8 mouse cellular contexts compared by ENCODE assay signal in the genomic region with DNA sequence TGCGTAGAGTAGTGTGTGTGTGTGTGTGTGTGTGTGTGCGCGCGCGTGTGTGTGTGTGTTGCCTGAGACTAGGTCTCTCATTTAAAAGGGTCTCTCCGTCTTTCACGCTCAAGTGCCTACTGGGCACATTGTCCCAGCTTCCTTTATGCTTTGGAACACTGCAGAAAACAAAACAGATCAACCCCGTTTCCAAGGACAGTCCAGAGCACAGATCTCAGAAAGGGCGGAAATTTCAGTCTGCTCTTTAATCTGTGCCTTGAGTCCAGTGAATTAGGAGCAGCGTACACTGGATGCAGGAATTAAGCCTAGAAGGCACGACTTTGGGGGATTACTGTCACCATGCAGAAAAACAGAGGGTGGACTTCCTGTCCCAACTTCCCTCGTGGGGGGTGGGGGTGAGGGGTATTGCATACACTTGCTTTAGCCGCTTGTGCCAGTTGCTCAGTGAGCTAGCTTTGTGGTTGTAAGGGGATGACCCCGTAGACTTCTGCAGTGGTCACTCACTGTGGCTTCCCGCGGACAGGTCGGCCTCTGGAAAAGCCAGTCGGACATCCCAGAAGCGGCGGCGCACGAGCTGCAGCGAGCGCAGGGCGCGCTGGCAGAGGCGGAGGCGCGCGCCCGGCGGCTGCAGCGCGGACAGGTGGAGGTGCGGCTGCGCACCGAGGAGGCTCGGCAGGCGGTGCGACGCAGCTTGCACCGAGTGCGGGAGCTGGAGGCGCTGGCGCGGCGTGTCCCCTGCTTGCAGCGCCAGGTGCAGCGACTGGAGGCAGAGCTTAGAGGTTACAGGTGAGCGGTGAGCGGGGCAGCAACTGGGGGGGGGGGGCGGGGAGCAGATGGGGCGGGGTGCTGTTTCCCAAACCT. TPM values are rescaled to one million over a fixed set of nuclear protein-coding genes. Genes with fewer than 3 reads are reported as not detected.
DNase-seq lines count a peak whose midpoint lies in the region; ATAC-seq lines count a peak whose summit lies in the region.

No protein-coding gene starts in this region.

- no peaks in the 10 kb centered on the region for H3K36me3 ChIP-seq in lung, embryonic 16.5 days (ENCODE audit: control insufficient read depth, insufficient read depth, low read length)
- no peaks in the 10 kb centered on the region for H3K36me3 ChIP-seq in hindbrain, embryonic 15.5 days
- peaks cover 16% of the 10 kb centered on the region for H3K36me3 ChIP-seq in midbrain, embryonic 10.5 days

- WGBS in lung, embryonic 16.5 days, result 5% methylated on average over 42 of the region's 53 CpGs
- under 1% methylated on average over 51 of the region's 53 CpGs for WGBS in hindbrain, embryonic 15.5 days
- WGBS in midbrain, embryonic 10.5 days, result 1% methylated on average over 53 of the region's 53 CpGs

- H3K9me3 ChIP-seq in lung, embryonic 16.5 days (ENCODE audit: control insufficient read depth, low read length), result no peaks in the 10 kb centered on the region
- no peaks in the 10 kb centered on the region for H3K9me3 ChIP-seq in hindbrain, embryonic 15.5 days
- H3K9me3 ChIP-seq in midbrain, embryonic 10.5 days (replicated peaks), result peaks cover 6% of the 10 kb centered on the region; the same call in 1 of the 2 replicates

- peaks cover 38% of the 10 kb centered on the region for H3K27me3 ChIP-seq in lung, embryonic 16.5 days (ENCODE audit: control insufficient read depth, insufficient read depth, low read depth, low read length)
- H3K27me3 ChIP-seq in hindbrain, embryonic 15.5 days, result peaks cover 17% of the 10 kb centered on the region; the same call in 1 of the 2 replicates
- peaks cover 100% of the 10 kb centered on the region for H3K27me3 ChIP-seq in midbrain, embryonic 10.5 days (ENCODE audit: low read depth, poor library complexity, severe bottlenecking)

- ATAC-seq in lung, embryonic 16.5 days (ENCODE audit: low read depth), result no peak
- ATAC-seq in hindbrain, embryonic 15.5 days (ENCODE audit: low FRiP score, low read depth), result peak; percentile 40; the same call in 1 of the 2 replicates
- no peak for ATAC-seq in inflammation-experienced regulatory T-cells, adult 6 months

- peak overlapping the region; percentile 56 for H3K9ac ChIP-seq in lung, embryonic 16.5 days (ENCODE audit: low read length)
- H3K9ac ChIP-seq in hindbrain, embryonic 15.5 days, result peak overlapping the region; percentile 38

- DNase-seq in adrenal gland, postnatal 10 days, result peak; percentile 10
- no peak for DNase-seq in adrenal gland, postnatal 4 days (ENCODE audit: low spot score in 2 of 2)
- no peak for DNase-seq in lung, postnatal 14 days
- peak; percentile 52 for DNase-seq in midbrain, embryonic 10.5 days (ENCODE audit: low spot score)
- no peak for DNase-seq in thymus, postnatal 25 days

- no peak overlapping the region for H3K27ac ChIP-seq in lung, embryonic 16.5 days (ENCODE audit: low read length)
- no peak overlapping the region for H3K27ac ChIP-seq in hindbrain, embryonic 15.5 days (replicated peaks)
- peak overlapping the region; percentile 89 for H3K27ac ChIP-seq in midbrain, embryonic 10.5 days (replicated peaks)

- peaks cover 30% of the 10 kb centered on the region for H3K4me1 ChIP-seq in lung, embryonic 16.5 days (replicated peaks; ENCODE audit: control insufficient read depth, insufficient read depth, low read length)
- peaks cover 34% of the 10 kb centered on the region for H3K4me1 ChIP-seq in hindbrain, embryonic 15.5 days (replicated peaks)
- peaks cover 55% of the 10 kb centered on the region for H3K4me1 ChIP-seq in midbrain, embryonic 10.5 days

- H3K4me3 ChIP-seq in lung, embryonic 16.5 days (ENCODE audit: low read length), result peak overlapping the region; percentile 69
- peak overlapping the region; percentile 60 for H3K4me3 ChIP-seq in hindbrain, embryonic 15.5 days
- peak overlapping the region; percentile 78 for H3K4me3 ChIP-seq in midbrain, embryonic 10.5 days

- H3K4me2 ChIP-seq in lung, embryonic 16.5 days (ENCODE audit: low read depth, low read length), result peak overlapping the region; percentile 93
- peak overlapping the region; percentile 96 for H3K4me2 ChIP-seq in hindbrain, embryonic 15.5 days

RNA-seq across cellular contexts. Expression of gene Efcc1, which starts 1.7 kb away (rescaled TPM):
- 1 to 10 TPM; 1.1 to 1.4 TPM for total RNA-seq in adrenal gland, postnatal 10 days (2021)
- 1 to 10 TPM; 2.0 to 2.1 TPM for total RNA-seq in adrenal gland, postnatal 4 days (2021)
- polyA plus RNA-seq in lung, embryonic 16.5 days (2015; fragmentation: Nextera tagmentation; extraction: Ambion mirVana), result 4.5 and 5.3 TPM in 2 replicates
- 6.7 and 7.0 TPM in 2 replicates for polyA plus RNA-seq in hindbrain, embryonic 15.5 days (2015; fragmentation: Nextera tagmentation; extraction: Ambion mirVana)
- polyA plus RNA-seq in midbrain, embryonic 10.5 days (2016; fragmentation: Nextera tagmentation; extraction: Ambion mirVana), result 5.4 and 7.2 TPM in 2 replicates
- under 1 TPM in 2 of 3 experiments, not detected in 1; 0.30 to 0.87 TPM for polyA plus RNA-seq in inflammation-experienced regulatory T-cells, adult 6 months (2017; shearing (Covaris generic))

RNA-seq across cellular contexts. Expression of gene Gp9, which starts 45.5 kb away (rescaled TPM):
- 1 to 10 TPM; 1.1 to 1.3 TPM for total RNA-seq in adrenal gland, postnatal 10 days (2021)
- 1 to 10 TPM; 1.0 to 1.1 TPM for total RNA-seq in adrenal gland, postnatal 4 days (2021)
- 3.4 and 7.1 TPM in 2 replicates for polyA plus RNA-seq in lung, embryonic 16.5 days (2015; fragmentation: Nextera tagmentation; extraction: Ambion mirVana)
- polyA plus RNA-seq in hindbrain, embryonic 15.5 days (2015; fragmentation: Nextera tagmentation; extraction: Ambion mirVana), result 0.55 and 0.99 TPM in 2 replicates
- polyA plus RNA-seq in midbrain, embryonic 10.5 days (2016; fragmentation: Nextera tagmentation; extraction: Ambion mirVana), result 2.8 and 3.4 TPM in 2 replicates
- polyA plus RNA-seq in inflammation-experienced regulatory T-cells, adult 6 months (2017; shearing (Covaris generic)), result under 1 TPM in 1 of 3 experiments, not detected in 2; 0.41 TPM

Comparison
In these comparisons a context has a peak if more than half of its experiments do, and no peak if none do; other contexts are left out.
1. DNase-seq: peak in adrenal gland, postnatal 10 days (single experiment) and midbrain, embryonic 10.5 days (single experiment); none in adrenal gland, postnatal 4 days (0 of 2), lung, postnatal 14 days (single experiment) and thymus, postnatal 25 days (single experiment).
2. Peak in every context shown above with its lines, with median percentiles within 50 percentile points of each other: H3K4me3 ChIP-seq.